Mouse (Mus musculus) splenic B cell, adult 2 months (primary cell): Measurements from ENCODE around the gene Krr1.
A peak's percentile ranks its signal among the peaks of the same experiment; 100 is the strongest.

Experiments used
- DNase-seq: peaks from one replicate; pipeline ENCODE4 v3.0.0-alpha.2; 2011; ENCODE audit warnings: low read depth, low spot score
- H3K27me3 ChIP-seq: 2 replicates; pipeline ENCODE4 v1.6.1; 2012; ENCODE audit warnings: mild to moderate bottlenecking, low read length, moderate library complexity, mixed read lengths; ENCODE audit not compliant: control insufficient read depth, poor library complexity, insufficient read depth, severe bottlenecking
- H3K36me3 ChIP-seq: 2 replicates; pipeline ENCODE4 v1.6.1; 2012; ENCODE audit warnings: mild to moderate bottlenecking, low read length, moderate library complexity, mixed read lengths; ENCODE audit not compliant: control insufficient read depth, poor library complexity, insufficient read depth, severe bottlenecking

The Krr1 gene

DNA sequence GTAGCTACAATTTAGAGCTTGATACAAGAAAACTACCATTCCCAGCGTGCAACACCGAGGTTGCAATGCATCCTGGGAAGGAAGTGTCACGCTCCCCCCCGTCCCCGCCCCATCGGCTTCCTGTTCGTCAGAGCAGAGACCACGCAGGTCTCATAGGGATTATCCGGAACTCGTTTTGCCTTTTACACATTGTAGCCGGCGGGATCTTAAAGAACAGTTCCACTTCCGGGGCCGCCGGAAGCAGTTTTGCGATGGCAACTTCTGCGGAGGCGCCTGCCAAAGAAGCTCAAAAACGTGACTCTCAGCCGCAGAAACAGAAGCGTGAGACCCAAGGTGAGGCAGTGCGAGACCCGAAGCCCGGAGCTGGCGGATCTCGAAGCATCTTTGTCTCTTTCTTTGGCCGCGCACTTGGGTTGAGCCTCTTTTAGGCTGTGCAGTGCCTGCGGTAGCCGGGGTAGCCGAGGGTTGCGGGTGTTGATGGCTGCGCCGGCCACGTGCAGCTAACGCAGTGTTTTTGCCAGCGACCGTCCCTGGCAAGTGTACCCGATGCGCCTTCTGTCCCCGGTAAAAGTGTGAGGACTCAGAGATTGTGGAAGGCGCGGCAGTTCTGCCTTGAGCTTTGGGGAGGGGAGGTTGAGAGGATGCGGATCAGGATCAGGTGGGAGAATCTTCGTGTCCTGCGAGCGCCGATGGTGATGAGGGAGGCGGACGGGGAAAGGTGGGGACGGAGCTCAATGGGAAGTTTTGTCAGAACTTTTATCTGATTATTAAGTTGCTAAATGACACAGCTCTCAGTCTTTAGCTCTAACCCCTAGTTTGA is at the start of gene Krr1:
Gene Krr1, plus strand, starts transcription at position 123 of the 820 bp plus-strand sequence.
- peak; percentile 97 for DNase-seq
- no peaks in the 10 kb centered on the region; the same call in 1 of the 2 replicates for H3K36me3 ChIP-seq

DNA sequence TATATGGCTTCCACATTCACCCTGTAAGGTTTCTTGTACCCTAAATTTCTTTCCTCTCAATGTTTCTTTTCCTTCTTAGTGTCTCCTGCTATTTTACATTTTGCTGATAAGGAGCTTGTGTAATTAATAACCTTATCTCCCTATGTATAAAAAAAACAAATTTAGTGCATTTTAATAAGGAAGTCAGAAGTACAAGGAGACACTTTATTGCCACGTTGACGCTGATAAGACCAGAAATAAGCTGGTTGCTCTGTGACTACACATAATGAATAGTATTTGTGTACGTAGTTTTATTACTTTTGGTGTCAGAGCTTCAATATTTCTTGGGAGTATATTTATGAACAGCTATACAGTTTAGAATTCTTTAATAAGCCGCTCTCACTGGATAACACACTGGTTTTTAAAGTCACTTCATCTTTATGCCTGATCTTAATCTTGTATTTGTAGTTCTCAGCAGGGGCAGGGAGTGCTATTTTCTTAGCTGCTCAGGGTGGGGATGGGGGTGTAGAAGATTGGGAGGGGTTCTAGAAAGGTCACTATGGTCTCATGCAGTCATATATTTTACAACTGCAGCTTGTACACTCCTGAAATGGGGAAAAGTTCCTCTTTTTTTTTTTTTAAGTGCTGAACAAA is 48.8 kb upstream of the Krr1 start:
- DNase-seq = no peak
- Histone ChIP-seq H3K36me3 (no peaks in the 10 kb centered on the region), H3K27me3 (no peaks in the 10 kb centered on the region)

More for the DNA sequence above, at the start of gene Krr1:
- H3K27me3 ChIP-seq = no peaks in the 10 kb centered on the region

DNA sequence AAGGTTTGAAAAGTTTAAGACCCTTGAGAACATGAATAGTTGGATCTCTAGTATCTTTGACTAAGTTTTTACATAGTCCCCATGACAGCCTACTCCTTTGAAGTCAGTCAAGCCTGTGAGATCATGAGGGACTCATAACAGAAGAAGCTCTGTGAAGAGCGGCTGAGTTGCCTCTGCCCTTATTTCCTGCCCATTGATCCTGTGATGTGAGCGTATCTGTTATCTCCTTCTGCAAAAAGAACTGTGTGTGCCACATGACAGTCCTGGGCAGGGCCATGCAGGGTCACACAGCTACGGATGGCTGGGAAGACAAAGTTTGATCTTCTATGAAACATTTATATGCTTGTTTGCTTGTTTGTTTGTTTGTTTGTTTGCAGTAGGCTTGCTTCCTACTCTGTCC is 48.3 kb upstream of the Krr1 start:
- Histone ChIP-seq H3K36me3 (no peaks in the 10 kb centered on the region), H3K27me3 (no peaks in the 10 kb centered on the region)
- no peak for DNase-seq

DNA sequence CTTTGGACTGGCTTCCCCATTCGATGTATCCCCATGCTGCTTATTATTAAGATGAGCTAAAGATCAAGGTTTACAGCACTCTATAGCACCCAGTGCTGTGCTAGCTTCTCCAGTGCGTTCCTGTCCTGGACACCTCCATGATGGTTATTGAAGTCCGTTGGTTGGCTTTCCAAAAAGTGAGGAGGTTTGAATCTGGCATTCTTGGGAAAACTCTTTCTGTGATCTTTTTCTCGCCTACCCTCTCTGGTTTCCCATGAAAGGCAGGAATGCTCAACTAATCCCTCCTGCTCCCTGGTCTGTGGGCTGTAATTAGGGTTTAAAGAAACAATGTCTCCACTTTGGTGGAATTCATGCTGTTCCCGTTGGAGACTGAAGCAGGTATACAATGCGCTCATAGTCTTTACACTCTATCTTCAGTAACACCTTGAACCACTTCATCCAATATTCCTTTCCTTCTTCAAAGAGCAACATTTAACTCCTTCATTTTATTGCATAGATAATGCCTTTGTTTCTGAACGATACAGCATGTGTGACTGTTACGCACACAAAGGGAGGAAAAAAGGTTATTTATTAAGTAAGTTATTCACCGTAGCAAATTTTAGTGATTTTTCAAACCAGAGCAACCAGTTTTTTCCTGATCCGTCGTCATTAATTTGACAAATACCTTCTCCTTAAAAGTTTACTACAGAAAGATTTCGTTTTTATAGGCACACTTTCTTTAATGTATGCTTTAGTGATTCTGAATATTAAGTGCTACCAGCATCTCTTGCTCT is 47.6 kb upstream of the Krr1 start:
- no peaks in the 10 kb centered on the region for H3K27me3 ChIP-seq
- no peaks in the 10 kb centered on the region for H3K36me3 ChIP-seq
- no peak for DNase-seq

DNA sequence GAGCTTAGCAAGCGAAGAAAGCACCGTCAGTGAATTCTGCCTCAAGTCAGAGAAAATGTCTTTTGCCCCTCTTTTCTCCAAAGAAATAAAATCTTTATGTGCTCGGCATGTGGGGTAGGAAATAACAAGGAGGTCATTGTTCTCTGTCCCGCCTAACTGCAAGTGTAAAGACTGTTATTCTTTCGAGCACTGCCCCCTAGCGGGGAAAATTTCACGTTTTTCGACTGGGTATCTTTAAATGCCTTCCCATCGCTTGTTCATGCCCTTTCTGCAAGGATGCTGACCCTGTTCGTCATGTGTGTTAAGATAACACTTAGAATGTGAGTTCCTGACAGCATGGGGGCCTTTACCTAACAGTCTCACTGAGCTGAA is 47.0 kb upstream of the Krr1 start:
- no peaks in the 10 kb centered on the region for H3K36me3 ChIP-seq
- DNase-seq = peak; percentile 79
- no peaks in the 10 kb centered on the region for H3K27me3 ChIP-seq

DNA sequence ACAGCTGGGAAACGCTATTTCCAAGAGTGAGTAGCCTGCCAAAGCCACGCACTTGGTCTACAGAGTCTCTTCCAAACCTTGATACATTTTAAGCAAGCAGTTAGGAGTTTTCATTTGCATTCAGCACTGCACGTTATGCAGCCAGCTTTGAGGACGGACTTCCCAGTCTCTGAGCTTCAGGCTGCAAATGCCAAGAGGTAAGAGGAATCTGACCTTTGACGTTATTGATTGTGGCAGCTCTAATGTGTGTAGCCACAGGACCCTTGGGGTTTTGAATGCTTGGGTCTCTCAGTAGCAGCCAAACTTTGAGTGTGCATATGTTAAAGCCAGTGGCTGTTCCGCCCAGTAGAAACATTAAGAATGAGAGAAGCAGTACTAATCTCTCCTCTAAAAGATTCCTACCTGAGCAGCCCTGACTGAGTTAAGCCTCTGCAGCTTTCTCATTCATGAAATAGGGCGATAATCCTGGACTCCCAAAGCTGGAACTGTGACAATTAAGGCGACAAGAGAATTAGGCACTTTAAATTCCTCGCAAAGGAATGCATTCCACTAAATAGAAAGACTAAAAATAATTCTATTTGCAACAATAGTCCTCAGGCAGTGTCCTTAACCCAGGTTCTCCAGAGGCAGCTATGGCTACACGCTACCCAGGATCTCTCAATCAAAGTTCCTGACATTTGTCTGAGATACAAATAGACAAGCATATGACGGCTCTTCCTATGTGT is 39.7 kb upstream of the Krr1 start:
- no peak for DNase-seq
- Histone ChIP-seq H3K27me3 (no peaks in the 10 kb centered on the region), H3K36me3 (no peaks in the 10 kb centered on the region)

DNA sequence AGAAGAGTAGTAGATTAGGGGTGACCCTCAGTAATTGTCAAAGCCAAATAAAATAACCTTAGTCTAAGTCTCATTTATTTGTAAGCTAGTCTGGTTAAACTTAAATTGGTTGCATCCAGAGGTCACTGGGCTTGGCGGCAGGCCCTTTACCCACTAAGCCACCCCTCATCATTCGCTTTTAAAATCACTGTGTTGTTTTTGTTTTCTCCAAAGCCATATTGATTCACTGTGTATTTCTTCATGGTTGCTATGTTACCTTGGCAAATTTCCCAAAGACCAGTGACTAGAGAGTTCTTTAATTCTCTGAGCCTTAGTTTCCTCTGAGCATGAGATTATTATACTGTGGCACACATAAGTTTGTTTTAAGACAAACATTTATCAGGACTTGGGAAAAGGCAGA is 37.3 kb upstream of the Krr1 start:
- H3K36me3 ChIP-seq = no peaks in the 10 kb centered on the region
- no peaks in the 10 kb centered on the region for H3K27me3 ChIP-seq
- no peak for DNase-seq

DNA sequence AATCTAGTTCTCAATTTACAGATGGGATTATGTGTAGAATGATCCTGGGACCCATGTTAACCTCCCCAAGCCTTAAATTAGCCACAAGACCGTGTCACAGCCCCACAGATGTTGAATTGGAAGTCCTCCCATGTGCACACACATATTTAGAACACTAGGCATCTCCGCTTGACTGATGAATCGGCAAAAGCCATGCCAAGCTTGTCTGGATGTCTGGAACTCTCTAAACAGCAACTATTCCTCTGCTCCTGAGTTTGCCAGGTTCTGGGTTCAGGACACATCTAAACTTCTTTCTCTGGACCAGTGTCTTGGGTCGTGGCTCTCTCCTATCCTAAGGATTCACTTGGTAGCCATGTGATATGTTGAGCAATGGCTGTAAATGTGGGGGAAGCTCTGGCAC is 36.4 kb upstream of the Krr1 start:
- Histone ChIP-seq H3K36me3 (no peaks in the 10 kb centered on the region), H3K27me3 (no peaks in the 10 kb centered on the region)
- DNase-seq = no peak

DNA sequence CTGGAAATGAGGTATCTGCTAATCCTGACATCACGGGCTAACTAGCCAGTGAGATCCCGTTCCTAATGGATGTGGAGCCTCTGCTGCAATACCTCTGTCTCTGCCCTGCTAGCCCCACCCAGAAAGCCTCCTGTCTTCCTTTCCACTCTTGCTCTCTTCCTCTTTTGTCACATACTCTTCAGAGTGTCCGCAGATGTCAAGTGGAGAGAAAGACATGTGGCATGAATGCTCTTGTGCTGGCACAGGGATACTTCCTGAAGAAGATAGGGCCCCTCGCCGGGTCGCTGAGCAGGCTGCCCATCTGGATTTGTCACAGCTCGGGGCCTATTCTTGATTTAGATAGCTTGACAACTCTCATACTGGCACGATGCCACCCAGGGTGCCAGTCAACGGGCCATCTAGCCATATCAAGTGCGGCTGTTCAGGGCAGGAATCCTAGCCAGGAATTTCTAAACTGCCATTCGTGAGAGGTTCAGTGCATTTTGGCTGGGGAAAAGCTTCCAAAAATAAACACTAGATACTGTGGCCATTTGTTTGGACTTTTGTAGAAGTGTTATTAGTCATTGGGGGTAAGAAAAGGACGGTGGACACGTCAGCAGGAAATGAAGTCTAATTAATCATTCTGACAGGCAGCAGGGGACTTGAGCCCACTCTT is 35.8 kb upstream of the Krr1 start:
- Histone ChIP-seq H3K27me3 (no peaks in the 10 kb centered on the region), H3K36me3 (no peaks in the 10 kb centered on the region)
- DNase-seq = no peak

DNA sequence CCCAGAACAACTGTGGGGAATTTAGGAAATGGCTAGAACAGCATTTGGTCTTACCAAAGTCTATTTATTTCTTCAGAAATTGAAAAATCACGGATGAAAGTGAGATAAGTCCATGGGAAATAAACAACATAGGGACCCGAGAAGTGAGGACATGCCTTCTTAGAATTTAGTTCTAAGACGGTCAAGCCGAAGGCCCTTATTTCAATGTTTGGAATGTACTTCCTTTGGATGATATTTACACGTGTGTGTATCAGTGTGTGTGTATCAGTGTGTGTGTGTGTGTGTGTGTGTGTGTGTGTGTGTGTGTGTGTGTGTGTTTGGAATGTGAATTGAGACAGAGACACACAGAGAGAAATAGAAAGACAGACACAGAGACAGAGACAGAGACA is 35.3 kb upstream of the Krr1 start:
- H3K36me3 ChIP-seq = no peaks in the 10 kb centered on the region
- H3K27me3 ChIP-seq = no peaks in the 10 kb centered on the region
- no peak for DNase-seq

DNA sequence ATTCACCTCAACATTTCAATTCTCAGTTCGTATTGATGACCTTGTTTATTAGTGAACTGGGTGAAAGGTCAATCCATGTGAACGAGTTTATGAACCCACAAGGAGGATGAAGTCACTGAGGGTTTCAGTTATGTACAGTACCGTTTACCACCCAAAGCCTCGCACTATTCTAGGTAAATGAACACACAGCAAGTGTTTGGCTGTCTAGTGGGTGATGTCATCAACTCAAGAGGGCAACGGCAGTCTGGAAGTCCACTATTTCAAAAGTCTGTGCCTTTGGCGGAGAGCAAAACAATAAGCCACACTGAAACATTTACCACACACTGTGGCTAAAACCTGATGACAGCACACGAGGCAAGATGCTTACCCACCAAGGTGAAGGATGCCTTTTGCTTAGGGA is 29.4 kb upstream of the Krr1 start:
- no peaks in the 10 kb centered on the region for H3K27me3 ChIP-seq
- no peak for DNase-seq
- no peaks in the 10 kb centered on the region for H3K36me3 ChIP-seq

DNA sequence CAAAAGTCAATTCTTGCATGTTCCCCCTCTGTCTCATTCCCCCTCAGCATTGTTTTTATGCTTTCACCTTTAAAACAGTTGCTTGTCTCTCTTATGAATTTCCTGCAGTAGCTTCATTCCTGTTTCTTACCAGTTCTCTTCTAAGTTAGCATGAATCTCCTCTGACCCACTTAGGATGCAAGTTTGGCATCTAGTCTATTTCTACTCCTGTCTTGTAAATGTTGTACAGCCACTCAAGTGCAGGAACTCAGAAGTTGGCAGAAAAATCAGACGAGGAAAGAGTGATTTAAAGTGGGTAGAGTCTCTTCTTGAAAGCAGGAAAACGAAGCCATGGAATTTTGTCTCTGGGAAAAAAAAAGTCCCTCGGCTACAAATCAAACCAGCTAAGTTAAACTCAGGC is 26.9 kb upstream of the Krr1 start:
- no peak for DNase-seq
- Histone ChIP-seq H3K36me3 (no peaks in the 10 kb centered on the region), H3K27me3 (no peaks in the 10 kb centered on the region)

DNA sequence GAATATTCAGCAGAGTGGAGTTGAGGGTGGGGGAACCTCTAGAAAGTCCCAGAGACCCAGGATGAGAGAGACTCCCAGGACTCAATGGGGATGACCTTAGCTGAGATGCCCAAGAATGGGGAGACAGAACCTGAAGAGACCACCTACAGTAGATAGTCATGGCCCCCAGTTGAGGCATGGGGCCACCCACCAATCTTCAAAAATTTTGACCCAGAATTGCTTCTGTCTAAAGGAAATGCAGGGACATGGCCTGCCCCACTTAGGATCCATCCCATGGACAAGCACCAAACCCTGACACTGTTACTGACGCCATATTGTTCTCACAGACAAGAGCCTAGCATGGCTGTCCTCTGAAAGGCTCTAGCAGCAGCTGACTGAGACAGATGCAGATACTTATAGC is 24.4 kb upstream of the Krr1 start:
- DNase-seq = no peak
- Histone ChIP-seq H3K27me3 (no peaks in the 10 kb centered on the region), H3K36me3 (no peaks in the 10 kb centered on the region)

DNA sequence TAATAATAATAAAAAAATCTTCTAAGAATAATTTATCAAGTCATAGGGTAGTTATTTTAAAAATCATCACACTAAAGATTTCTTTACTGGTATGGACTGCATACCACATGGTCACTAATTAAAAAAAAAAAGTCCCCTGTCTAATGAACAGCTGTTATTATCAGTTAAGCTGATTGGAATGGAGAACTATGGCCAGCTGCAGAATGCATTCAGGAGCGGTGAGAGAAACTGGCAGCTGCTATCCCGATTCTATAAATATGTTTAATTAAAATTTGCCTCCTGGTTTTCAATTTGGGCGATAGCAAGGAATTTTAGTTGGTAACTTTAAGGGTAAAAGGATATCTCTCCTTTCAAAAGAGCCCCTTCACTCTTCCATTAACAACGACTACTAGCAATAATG is 23.5 kb upstream of the Krr1 start:
- no peaks in the 10 kb centered on the region for H3K36me3 ChIP-seq
- no peaks in the 10 kb centered on the region for H3K27me3 ChIP-seq
- no peak for DNase-seq
